Mouse (Mus musculus): Measurements from ENCODE around the gene Spns3. TPM values are rescaled to one million over a fixed set of nuclear protein-coding genes. Genes with fewer than 3 reads are reported as not detected.

The Spns3 gene
- total and polyA plus RNA-seq, 2 experiments from 2014 or later, result 0.10 to 0.25 TPM

DNA sequence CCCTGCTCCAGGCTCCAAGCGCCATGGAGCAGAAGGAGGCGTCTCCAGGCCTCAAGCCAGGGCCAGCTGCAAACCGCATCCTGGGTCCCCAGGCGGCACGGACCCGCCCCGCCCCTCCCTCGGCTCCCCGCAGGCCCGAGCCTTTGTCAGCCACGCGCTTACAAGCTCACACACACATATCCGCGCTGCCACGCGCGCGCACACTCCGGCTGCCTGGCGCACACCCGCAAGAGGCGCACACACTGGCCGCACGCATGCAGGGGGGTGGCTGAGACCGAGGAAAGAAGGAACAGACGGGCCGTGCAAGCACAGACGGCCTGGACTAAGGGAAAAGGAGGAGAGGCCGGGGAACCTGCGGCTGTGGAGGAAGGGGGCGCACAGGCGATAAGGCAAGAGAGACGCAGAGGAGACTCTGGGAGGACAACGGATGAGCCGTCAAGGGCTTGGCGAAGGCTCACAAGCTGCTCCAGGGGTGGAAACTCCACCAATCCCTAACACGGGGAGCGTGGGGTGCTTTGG, 61.5 kb downstream of the Spns3 start:
- no peaks in the 10 kb centered on the region for H3K36me3 ChIP-seq (ENCODE audit: insufficient read depth, low read length)
- ATAC-seq, result peak; percentile 72
- H3K9me3 ChIP-seq (ENCODE audit: low read length), result no peaks in the 10 kb centered on the region
- H3K27ac ChIP-seq, result peak overlapping the region; percentile 79
- H3K4me2 ChIP-seq (ENCODE audit: low read depth, low read length), result peak overlapping the region; percentile 77
- H3K4me3 ChIP-seq (ENCODE audit: low read length), result peak overlapping the region; percentile 73
- H3K9ac ChIP-seq (replicated peaks; ENCODE audit: low read length), result peak overlapping the region; percentile 85
- TF ChIP-seq CTCF (IDR thresholded peaks at IDR 0.05; ENCODE audit: low read depth), result peak; percentile 36
- peaks cover 19% of the 10 kb centered on the region for H3K4me1 ChIP-seq (ENCODE audit: insufficient read depth, low read length)
- under 1% methylated on average over 38 of the region's 38 CpGs for WGBS
- DNase-seq (ENCODE audit: low spot score), result peak; percentile 84
- no peaks in the 10 kb centered on the region for H3K27me3 ChIP-seq (ENCODE audit: insufficient read depth, low read length)

DNA sequence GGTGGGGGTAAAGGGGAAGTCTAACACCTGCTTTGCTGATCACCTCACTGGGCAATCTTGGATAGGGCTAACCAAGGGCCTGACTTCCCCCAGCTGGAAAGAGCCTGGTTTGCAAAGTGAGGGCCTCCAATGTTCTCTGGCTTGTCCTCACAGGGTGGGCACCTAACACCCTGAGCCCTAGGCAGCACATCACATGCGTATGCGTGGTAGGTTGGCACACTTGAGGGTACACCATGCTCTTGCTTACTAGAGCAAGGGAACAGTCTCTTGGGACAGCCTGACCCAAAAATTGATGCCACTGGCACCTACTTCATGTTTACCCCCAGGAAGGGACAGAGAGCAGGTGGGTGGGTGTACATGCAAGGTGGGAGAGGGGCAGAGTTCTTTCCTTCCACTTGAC, 62.6 kb downstream of the Spns3 start:
- DNase-seq (ENCODE audit: low spot score) (no peak), ATAC-seq (no peak)
- no peak for TF ChIP-seq CTCF (IDR thresholded peaks at IDR 0.05; ENCODE audit: low read depth)
- Histone ChIP-seq H3K4me1 (ENCODE audit: insufficient read depth, low read length) (peaks cover 19% of the 10 kb centered on the region), H3K9me3 (ENCODE audit: low read length) (no peaks in the 10 kb centered on the region), H3K27ac (no peak overlapping the region), H3K36me3 (ENCODE audit: insufficient read depth, low read length) (no peaks in the 10 kb centered on the region), H3K4me2 (ENCODE audit: low read depth, low read length) (peak overlapping the region; percentile 77), H3K27me3 (ENCODE audit: insufficient read depth, low read length) (no peaks in the 10 kb centered on the region), H3K9ac (replicated peaks; ENCODE audit: low read length) (peak overlapping the region; percentile 85; the same call in 1 of the 2 replicates), H3K4me3 (ENCODE audit: low read length) (peak overlapping the region; percentile 73)
- WGBS, result 83% methylated on average over 2 of the region's 2 CpGs

DNA sequence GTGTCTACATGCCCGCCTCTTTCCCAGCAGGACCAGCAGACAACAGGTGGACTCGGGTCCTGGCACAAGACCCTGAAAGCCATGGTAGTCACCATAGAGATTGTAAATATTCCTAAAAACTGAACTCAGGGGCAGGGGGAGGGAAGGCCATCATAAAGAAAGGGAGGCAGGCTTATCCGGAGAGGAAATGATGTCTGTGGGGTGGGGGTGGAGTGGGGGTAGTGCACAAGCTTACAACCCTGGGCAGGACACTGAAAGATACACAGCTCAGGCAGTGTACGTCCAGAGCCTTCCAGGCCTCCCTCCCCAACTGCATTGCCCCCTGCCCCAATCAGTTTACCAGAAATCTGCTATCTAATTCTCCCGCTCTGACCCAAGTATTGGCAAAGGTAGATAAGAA, 63.1 kb downstream of the Spns3 start:
- WGBS, result 52% methylated on average over 5 of the region's 5 CpGs
- 0 out of 2 replicates have a peak overlapping the region, but pooled peaks have one; percentile 73 for H3K4me3 ChIP-seq (ENCODE audit: low read length)
- peak overlapping the region; percentile 77 for H3K4me2 ChIP-seq (ENCODE audit: low read depth, low read length)
- no peak for ATAC-seq
- no peaks in the 10 kb centered on the region for H3K9me3 ChIP-seq (ENCODE audit: low read length)
- no peak for DNase-seq (ENCODE audit: low spot score)
- H3K27ac ChIP-seq, result no peak overlapping the region
- no peak overlapping the region for H3K9ac ChIP-seq (replicated peaks; ENCODE audit: low read length)
- TF ChIP-seq CTCF (IDR thresholded peaks at IDR 0.05; ENCODE audit: low read depth), result no peak
- peaks cover 19% of the 10 kb centered on the region for H3K4me1 ChIP-seq (ENCODE audit: insufficient read depth, low read length)
- H3K36me3 ChIP-seq (ENCODE audit: insufficient read depth, low read length), result no peaks in the 10 kb centered on the region
- H3K27me3 ChIP-seq (ENCODE audit: insufficient read depth, low read length), result no peaks in the 10 kb centered on the region

DNA sequence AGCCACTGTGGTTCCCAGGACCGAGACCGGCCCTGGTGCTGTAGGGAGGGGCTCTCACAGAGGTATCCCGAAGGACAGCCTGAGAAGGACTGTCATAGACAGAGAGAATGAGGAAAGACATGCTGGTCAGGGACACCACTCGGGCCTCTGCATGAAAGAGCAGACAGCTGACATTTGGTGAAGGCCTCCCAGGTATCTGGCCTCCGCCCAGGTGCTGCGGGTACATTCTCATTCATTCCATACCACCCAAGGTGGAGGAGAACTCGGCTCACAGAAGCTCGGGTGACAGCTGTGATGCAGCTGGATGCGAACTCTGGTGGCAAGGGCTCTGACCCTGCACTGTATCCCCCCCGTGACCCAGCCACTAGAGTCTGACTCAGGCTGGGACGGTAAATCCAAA, 64.3 kb downstream of the Spns3 start:
- 0 out of 2 replicates have a peak overlapping the region, but pooled peaks have one; percentile 7 for H3K27ac ChIP-seq
- 63% methylated on average over 11 of the region's 11 CpGs for WGBS
- no peak overlapping the region for H3K9ac ChIP-seq (replicated peaks; ENCODE audit: low read length)
- no peak for TF ChIP-seq CTCF (IDR thresholded peaks at IDR 0.05; ENCODE audit: low read depth)
- H3K4me2 ChIP-seq (ENCODE audit: low read depth, low read length), result no peak overlapping the region
- no peaks in the 10 kb centered on the region for H3K27me3 ChIP-seq (ENCODE audit: insufficient read depth, low read length)
- no peak for DNase-seq (ENCODE audit: low spot score)
- H3K4me3 ChIP-seq (ENCODE audit: low read length), result no peak overlapping the region
- no peaks in the 10 kb centered on the region for H3K9me3 ChIP-seq (ENCODE audit: low read length)
- no peak for ATAC-seq
- H3K4me1 ChIP-seq (ENCODE audit: insufficient read depth, low read length), result peaks cover 19% of the 10 kb centered on the region
- no peaks in the 10 kb centered on the region for H3K36me3 ChIP-seq (ENCODE audit: insufficient read depth, low read length)

DNA sequence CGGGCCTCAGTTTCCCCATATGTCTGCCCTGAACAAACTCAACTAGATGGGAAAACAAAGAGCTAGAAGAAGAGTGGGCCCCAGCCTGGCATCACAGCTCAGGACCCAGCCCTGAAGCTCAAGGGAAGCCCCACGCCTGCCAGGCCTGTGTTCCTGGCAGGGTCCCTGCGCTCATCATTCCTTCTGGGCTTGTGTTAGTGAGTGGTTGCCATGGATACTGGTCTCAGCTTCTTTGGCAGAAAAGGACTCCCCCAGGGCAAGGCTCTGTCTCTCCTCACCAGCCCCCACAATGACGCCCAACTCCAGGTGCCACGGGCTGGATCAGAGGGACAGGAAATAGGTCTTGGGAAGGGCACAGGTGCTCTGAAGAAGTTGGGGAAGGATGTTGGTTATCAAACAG, 65.1 kb downstream of the Spns3 start:
- no peak for TF ChIP-seq CTCF (IDR thresholded peaks at IDR 0.05; ENCODE audit: low read depth)
- WGBS, result 24% methylated on average over 5 of the region's 5 CpGs
- DNase-seq (ENCODE audit: low spot score) (peak; percentile 74), ATAC-seq (no peak)
- H3K4me3 ChIP-seq (ENCODE audit: low read length), result no peak overlapping the region
- no peaks in the 10 kb centered on the region for H3K36me3 ChIP-seq (ENCODE audit: insufficient read depth, low read length)
- no peak overlapping the region for H3K9ac ChIP-seq (replicated peaks; ENCODE audit: low read length)
- H3K4me1 ChIP-seq (ENCODE audit: insufficient read depth, low read length), result peaks cover 19% of the 10 kb centered on the region
- H3K27me3 ChIP-seq (ENCODE audit: insufficient read depth, low read length), result no peaks in the 10 kb centered on the region
- 0 out of 2 replicates have a peak overlapping the region, but pooled peaks have one; percentile 7 for H3K27ac ChIP-seq
- no peak overlapping the region for H3K4me2 ChIP-seq (ENCODE audit: low read depth, low read length)
- H3K9me3 ChIP-seq (ENCODE audit: low read length), result no peaks in the 10 kb centered on the region

DNA sequence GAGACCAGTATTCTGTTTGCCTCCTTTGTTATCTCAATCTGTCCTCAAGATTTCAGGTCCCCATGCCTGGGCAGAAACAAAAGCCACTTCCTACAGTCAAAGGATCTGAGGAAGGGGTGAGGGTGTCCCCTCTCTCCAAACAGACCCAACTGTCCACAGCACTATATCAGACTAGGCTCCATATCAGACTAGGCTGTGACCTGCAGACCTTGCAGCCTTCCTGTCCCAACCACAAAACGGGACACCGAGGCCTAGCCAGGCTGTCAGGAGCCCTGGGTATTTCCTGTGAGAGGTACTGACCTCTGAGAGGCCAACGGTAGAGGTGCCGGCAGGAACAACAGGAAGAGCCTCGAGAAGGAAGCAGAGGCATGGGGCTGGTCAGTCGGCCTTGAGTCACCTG, 65.8 kb downstream of the Spns3 start:
- H3K4me3 ChIP-seq (ENCODE audit: low read length), result no peak overlapping the region
- no peak for TF ChIP-seq CTCF (IDR thresholded peaks at IDR 0.05; ENCODE audit: low read depth)
- H3K9me3 ChIP-seq (ENCODE audit: low read length), result no peaks in the 10 kb centered on the region
- no peaks in the 10 kb centered on the region for H3K27me3 ChIP-seq (ENCODE audit: insufficient read depth, low read length)
- ATAC-seq (no peak), DNase-seq (ENCODE audit: low spot score) (no peak)
- H3K36me3 ChIP-seq (ENCODE audit: insufficient read depth, low read length), result no peaks in the 10 kb centered on the region
- no peak overlapping the region for H3K9ac ChIP-seq (replicated peaks; ENCODE audit: low read length)
- no peak overlapping the region for H3K4me2 ChIP-seq (ENCODE audit: low read depth, low read length)
- 74% methylated on average over 6 of the region's 6 CpGs for WGBS
- no peak overlapping the region for H3K27ac ChIP-seq
- peaks cover 19% of the 10 kb centered on the region for H3K4me1 ChIP-seq (ENCODE audit: insufficient read depth, low read length)

DNA sequence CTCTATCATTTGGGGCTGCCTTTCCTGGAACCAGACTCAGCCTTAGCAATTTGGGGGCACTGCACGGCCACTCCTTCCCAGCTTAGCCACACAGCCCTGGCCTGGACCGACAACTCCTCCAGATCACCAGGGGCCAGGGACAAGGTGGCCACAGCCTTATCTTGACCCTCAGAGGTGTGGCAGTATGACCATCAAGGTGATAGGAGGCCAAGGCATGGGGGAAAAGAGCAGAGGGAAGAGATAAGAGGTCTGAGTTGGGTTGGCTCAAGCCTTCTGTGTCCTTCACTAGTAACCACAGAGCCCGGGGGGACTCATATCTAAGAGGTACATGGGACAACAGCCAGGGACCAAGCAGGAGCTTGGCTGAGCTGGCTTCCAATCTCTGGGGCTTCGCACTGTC, 68.4 kb downstream of the Spns3 start:
- DNase-seq (ENCODE audit: low spot score) (no peak), ATAC-seq (no peak)
- no peaks in the 10 kb centered on the region for H3K27me3 ChIP-seq (ENCODE audit: insufficient read depth, low read length)
- H3K4me2 ChIP-seq (ENCODE audit: low read depth, low read length), result no peak overlapping the region
- 70% methylated on average over 4 of the region's 4 CpGs for WGBS
- H3K4me1 ChIP-seq (ENCODE audit: insufficient read depth, low read length), result peaks cover 11% of the 10 kb centered on the region
- no peaks in the 10 kb centered on the region for H3K9me3 ChIP-seq (ENCODE audit: low read length)
- no peak for TF ChIP-seq CTCF (IDR thresholded peaks at IDR 0.05; ENCODE audit: low read depth)
- no peaks in the 10 kb centered on the region for H3K36me3 ChIP-seq (ENCODE audit: insufficient read depth, low read length)
- H3K9ac ChIP-seq (replicated peaks; ENCODE audit: low read length), result no peak overlapping the region
- H3K27ac ChIP-seq, result no peak overlapping the region
- no peak overlapping the region for H3K4me3 ChIP-seq (ENCODE audit: low read length)
